Mouse (Mus musculus) inflammation-experienced regulatory T-cells (primary cell): ENCODE results near the gene Prkaa2. TPM values are rescaled to one million over a fixed set of nuclear protein-coding genes. Genes with fewer than 3 reads are reported as not detected.

Source experiments
- polyA plus RNA-seq, 2 experiments: library from polyadenylated mRNA; unstranded; fragments of 100-300 nt; shearing (Covaris generic); gene quantifications; one replicate each; pipeline ENCODE4 v1.2.1; 2017

The Prkaa2 gene
- under 1 TPM; 0.19 to 0.24 TPM for polyA plus RNA-seq

DNA sequence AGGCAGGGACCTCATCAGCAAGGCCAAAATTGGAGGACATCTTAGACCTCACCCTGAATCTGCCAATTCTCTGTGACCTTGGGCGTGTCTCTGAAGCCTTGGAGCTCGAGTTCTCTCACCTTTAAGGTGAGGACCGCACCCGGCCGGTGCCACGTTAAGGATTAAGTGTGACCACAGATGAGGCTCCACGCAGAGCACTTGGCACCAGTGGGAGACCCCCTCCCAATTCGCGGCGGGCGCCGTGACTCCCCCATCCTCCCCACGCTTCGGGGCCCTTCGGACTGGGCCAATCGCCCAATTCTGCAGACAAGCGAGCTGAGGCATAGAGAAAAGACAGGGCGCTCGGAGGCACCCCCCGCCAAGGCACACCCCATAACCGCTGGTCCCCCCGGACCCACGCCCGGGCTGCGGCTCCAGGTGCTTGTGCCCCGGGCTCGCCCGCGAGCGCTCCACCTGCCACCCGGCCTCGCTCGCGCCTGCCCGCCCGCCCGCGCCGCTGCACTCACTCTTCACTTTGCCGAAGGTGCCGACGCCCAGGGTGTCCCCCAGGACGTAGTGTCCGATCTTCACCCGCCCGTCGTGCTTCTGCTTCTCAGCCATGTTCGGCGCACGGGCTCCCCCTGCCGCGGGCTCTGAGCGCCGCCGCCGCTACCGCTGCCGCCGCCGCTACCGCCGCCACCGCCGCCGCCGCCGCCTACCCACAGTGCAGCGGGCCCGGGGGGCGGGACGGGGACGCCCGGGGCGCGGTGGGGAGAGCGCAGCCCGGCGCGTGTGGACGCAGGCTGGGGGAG is at the start of gene Prkaa2:
Gene Prkaa2, minus strand, starts transcription at position 692 of the 791 bp plus-strand sequence.

DNA sequence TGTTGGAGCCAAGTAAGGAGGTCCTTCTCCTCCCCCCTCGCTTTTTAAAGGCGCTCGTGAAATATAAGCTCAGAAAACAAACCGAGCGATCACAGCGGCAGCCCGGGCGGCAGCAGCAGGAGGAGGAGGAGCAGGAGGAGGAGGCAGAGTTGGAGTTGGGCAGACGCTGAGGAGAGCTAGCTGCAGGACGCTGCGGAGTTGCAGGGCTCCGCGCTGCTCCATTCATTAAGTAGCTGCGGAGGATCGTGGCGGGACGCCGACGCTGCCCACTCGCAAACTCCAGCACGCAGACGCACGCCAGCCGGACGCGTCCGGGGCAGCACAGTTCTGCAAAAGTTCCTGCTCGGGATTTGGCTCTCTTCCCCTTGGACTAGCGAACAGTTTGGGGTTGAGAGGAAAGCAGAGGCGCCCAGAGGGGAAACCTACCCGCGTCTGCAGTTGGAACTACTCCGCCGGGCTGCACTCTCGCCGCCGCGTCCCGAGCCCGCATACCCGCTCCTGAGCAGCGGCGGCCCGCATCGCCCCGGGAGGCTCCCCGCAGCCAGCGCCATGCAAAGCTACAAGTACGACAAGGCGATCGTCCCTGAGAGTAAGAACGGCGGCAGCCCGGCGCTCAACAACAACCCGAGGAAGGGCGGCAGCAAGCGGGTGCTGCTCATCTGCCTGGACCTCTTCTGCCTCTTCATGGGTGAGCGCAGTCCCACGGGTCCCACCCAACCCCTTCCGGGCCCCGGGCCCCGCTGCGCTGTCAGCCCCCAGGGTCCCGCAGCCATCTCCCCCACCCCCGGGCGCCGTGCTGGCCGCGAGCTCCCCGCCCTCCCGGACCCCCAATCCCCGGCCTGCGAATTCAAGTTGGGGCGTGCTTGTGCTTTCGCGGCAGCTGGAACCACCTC is 47.8 kb upstream of the Prkaa2 start, which contains the start of gene Plpp3:
Gene Plpp3, plus strand, starts transcription at position 72 of the 893 bp plus-strand sequence.

Other genes starting within 250 kb of the Prkaa2 start
- under 1 TPM in 1 of 2 experiments, not detected in 1; 0.13 TPM for gene C8a, start 233.5 kb downstream of the Prkaa2 start, polyA plus RNA-seq
- gene Fyb2, start 196.4 kb downstream of the Prkaa2 start, polyA plus RNA-seq = under 1 TPM; 0.07 to 0.23 TPM
- gene Plpp3, start 47.5 kb upstream of the Prkaa2 start, polyA plus RNA-seq = 1 to 10 TPM in 1 of 2 experiments, under 1 TPM in 1; 0.20 to 3.4 TPM